In the genomic region with DNA sequence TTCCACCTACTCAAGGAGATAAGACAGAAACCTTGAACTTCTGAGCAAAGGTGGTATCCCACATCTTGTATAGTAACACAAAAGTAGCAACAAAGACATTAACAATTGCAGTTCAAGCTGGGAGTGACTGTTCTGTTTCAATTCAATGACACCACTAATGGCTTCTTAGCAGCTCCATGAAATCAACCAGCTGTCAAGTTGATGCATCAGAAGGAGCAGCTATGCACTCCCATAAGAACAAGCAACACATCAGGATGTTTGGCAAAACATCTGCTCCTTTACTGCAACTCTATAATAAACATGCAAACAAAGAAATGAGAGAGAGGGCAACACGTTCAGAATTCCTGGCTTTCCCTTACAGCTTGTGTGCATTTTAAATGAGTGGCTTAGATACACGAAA, we compare ENCODE assay signal across 10 mouse cellular contexts.
DNase-seq lines count a peak whose midpoint lies in the region; ATAC-seq lines count a peak whose summit lies in the region.
"Had no signal": no experiment of that assay in that cellular context is flagged by ENCODE, and none has a peak within 500 bp of the region (broad histone marks: within the 10 kb centered on the region; RNA-seq: fewer than 3 reads in every experiment).

No protein-coding gene starts in this region.

- H3K27me3 ChIP-seq in kidney, embryonic 16.5 days (ENCODE audit: insufficient read depth, low read length) = no peaks in the 10 kb centered on the region
- H3K27me3 ChIP-seq in hindbrain, embryonic 13.5 days = no peaks in the 10 kb centered on the region
- no peaks in the 10 kb centered on the region for H3K27me3 ChIP-seq in midbrain, embryonic 14.5 days (ENCODE audit: control insufficient read depth, insufficient read depth, low read length)
- H3K27me3 ChIP-seq: embryonic facial prominence, embryonic 12.5 days had no signal

- H3K9ac ChIP-seq in kidney, embryonic 16.5 days (replicated peaks; ENCODE audit: low read length) = no peak overlapping the region
- peak overlapping the region; percentile 56 for H3K9ac ChIP-seq in hindbrain, embryonic 13.5 days
- no peak overlapping the region for H3K9ac ChIP-seq in midbrain, embryonic 14.5 days (replicated peaks; ENCODE audit: low read length)
- H3K9ac ChIP-seq: embryonic facial prominence, embryonic 12.5 days had no signal

- no peak overlapping the region for H3K4me3 ChIP-seq in kidney, embryonic 16.5 days (ENCODE audit: low read length)
- H3K4me3 ChIP-seq in hindbrain, embryonic 13.5 days = peak overlapping the region; percentile 32
- peak overlapping the region; percentile 21; the same call in 1 of the 2 replicates for H3K4me3 ChIP-seq in midbrain, embryonic 14.5 days (replicated peaks; ENCODE audit: low read depth, low read length)
- H3K4me3 ChIP-seq: embryonic facial prominence, embryonic 12.5 days had no signal

- no peak for ATAC-seq in kidney, embryonic 16.5 days (ENCODE audit: low FRiP score, low TSS enrichment)
- ATAC-seq in hindbrain, embryonic 13.5 days (ENCODE audit: low FRiP score) = no peak
- no peak for ATAC-seq in midbrain, embryonic 14.5 days (ENCODE audit: low FRiP score, low TSS enrichment)
- ATAC-seq in megakaryocyte-erythroid progenitor cell, adult 5-6 weeks (replicated peaks; ENCODE audit: low FRiP score, low TSS enrichment, poor library complexity, severe bottlenecking) = no peak

- no peaks in the 10 kb centered on the region for H3K9me3 ChIP-seq in kidney, embryonic 16.5 days (ENCODE audit: low read length)
- no peaks in the 10 kb centered on the region for H3K9me3 ChIP-seq in hindbrain, embryonic 13.5 days
- H3K9me3 ChIP-seq in midbrain, embryonic 14.5 days (ENCODE audit: control insufficient read depth, low read length) = no peaks in the 10 kb centered on the region
- H3K9me3 ChIP-seq: embryonic facial prominence, embryonic 12.5 days had no signal

- 0 out of 2 replicates have a peak overlapping the region, but pooled peaks have one; percentile 10 for H3K27ac ChIP-seq in kidney, embryonic 16.5 days (ENCODE audit: low read length)
- peak overlapping the region; percentile 69 for H3K27ac ChIP-seq in hindbrain, embryonic 13.5 days
- no peak overlapping the region; the same call in 1 of the 2 replicates for H3K27ac ChIP-seq in midbrain, embryonic 14.5 days (replicated peaks; ENCODE audit: low read depth, low read length)
- H3K27ac ChIP-seq: embryonic facial prominence, embryonic 12.5 days had no signal

- 50% methylated on average over 2 of the region's 2 CpGs for WGBS in kidney, embryonic 16.5 days
- WGBS in hindbrain, embryonic 13.5 days = 16% methylated on average over 2 of the region's 2 CpGs
- 10% methylated on average over 2 of the region's 2 CpGs for WGBS in midbrain, embryonic 14.5 days

- H3K4me1 ChIP-seq in kidney, embryonic 16.5 days (ENCODE audit: insufficient read depth, low read length) = peaks cover 38% of the 10 kb centered on the region
- H3K4me1 ChIP-seq in hindbrain, embryonic 13.5 days (replicated peaks) = peaks cover 46% of the 10 kb centered on the region
- H3K4me1 ChIP-seq in midbrain, embryonic 14.5 days (ENCODE audit: control insufficient read depth, insufficient read depth, low read length) = peaks cover 33% of the 10 kb centered on the region

- no peaks in the 10 kb centered on the region for H3K36me3 ChIP-seq in kidney, embryonic 16.5 days (ENCODE audit: insufficient read depth, low read length)
- no peaks in the 10 kb centered on the region for H3K36me3 ChIP-seq in hindbrain, embryonic 13.5 days
- H3K36me3 ChIP-seq in midbrain, embryonic 14.5 days (ENCODE audit: control insufficient read depth, insufficient read depth, low read length) = no peaks in the 10 kb centered on the region
- H3K36me3 ChIP-seq: embryonic facial prominence, embryonic 12.5 days had no signal

- no peak for DNase-seq in kidney, postnatal 25 days
- DNase-seq in embryo, embryonic 10.5 days (ENCODE audit: low spot score) = peak; percentile 54
- peak; percentile 52 for DNase-seq in midbrain, embryonic 14.5 days
- DNase-seq in ovary, adult 18-20 months (ENCODE audit: low spot score) = no peak
- no peak for DNase-seq in right cerebral cortex, adult 18-20 months
- DNase-seq: kidney, adult 2 months had no signal

- H3K4me2 ChIP-seq in kidney, embryonic 16.5 days (replicated peaks; ENCODE audit: low read depth, low read length) = peak overlapping the region; percentile 15; the same call in 1 of the 2 replicates
- H3K4me2 ChIP-seq in hindbrain, embryonic 13.5 days = peak overlapping the region; percentile 55
- peak overlapping the region; percentile 47 for H3K4me2 ChIP-seq in midbrain, embryonic 14.5 days (ENCODE audit: low read length)

Comparison
In these comparisons a context has a peak if more than half of its experiments do, and no peak if none do; other contexts are left out.
1. DNase-seq: peak in embryo, embryonic 10.5 days (single experiment) and midbrain, embryonic 14.5 days (single experiment); none in kidney, postnatal 25 days (0 of 2), ovary, adult 18-20 months (single experiment) and right cerebral cortex, adult 18-20 months (single experiment).
2. Peak in every context shown above with its lines, with median percentiles within 50 percentile points of each other: H3K4me2 ChIP-seq.